Mouse (Mus musculus) small intestine, adult 2 months (tissue): ENCODE measurements around the gene Cdh1.

Experiments
- CTCF ChIP-seq: fragments of 200-500 bp; IDR thresholded peaks from 2 replicates; pipeline ENCODE4 v1.5.1; 2012; ENCODE audit warnings: low read depth, mild to moderate bottlenecking, control low read depth, inconsistent platforms, low read length, moderate library complexity, mixed read lengths; ENCODE audit not compliant: insufficient replicate concordance, insufficient read length; ENCODE audit errors: extremely low read depth
- POLR2A ChIP-seq: fragments of 200-500 bp; IDR thresholded peaks from 2 replicates; pipeline ENCODE4 v1.6.1; 2012; ENCODE audit warnings: low read depth, mild to moderate bottlenecking, control low read depth, inconsistent platforms, low read length, moderate library complexity

GRCm38 (mm10) chr8:106637446-106637845, 34.3 kb downstream of the Cdh1 start:
- TF ChIP-seq CTCF (no peak), POLR2A (no peak)
